Mouse (Mus musculus): ENCODE measurements around the gene Stx18.

DNA sequence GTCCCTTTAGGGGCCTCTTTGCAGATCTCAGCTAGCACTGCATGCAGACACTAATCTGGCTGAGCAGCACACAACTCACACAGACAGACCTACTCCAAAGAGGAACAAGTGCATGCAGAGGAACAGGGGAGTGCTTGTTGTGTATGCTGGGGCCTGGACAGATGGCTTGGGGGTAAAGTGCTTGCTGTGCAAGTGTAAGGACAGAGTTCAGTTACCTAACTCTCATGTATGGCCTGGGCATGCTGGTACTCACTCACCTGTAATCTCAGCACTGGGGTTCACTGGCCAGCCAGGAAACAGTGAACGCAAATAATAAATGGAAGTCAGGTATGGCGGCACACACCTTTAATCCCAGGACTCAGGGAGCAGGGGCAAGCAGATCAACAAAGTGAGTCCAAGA lies 76.0 kb downstream of the Stx18 start:
- TF ChIP-seq CTCF (IDR thresholded peaks at IDR 0.05; ENCODE audit: low read depth, low read length) = no peak
- TF ChIP-seq POLR2A (IDR thresholded peaks at IDR 0.05; ENCODE audit: extremely low read depth, insufficient read depth, low read length) = no peak
